Mouse (Mus musculus): ENCODE measurements at regions not wholly inside any gene's neighbourhood (a gene's known extent, or its start where the extent isn't known, plus 50 kb on each side); places are given as distances from the start of the nearest gene placed in this dataset.

- no peak for DNase-seq
These were observed 482.0 kb downstream of the Plekhb2 start for GRCm38 (mm10) chr1:35331602-35332339.

DNA sequence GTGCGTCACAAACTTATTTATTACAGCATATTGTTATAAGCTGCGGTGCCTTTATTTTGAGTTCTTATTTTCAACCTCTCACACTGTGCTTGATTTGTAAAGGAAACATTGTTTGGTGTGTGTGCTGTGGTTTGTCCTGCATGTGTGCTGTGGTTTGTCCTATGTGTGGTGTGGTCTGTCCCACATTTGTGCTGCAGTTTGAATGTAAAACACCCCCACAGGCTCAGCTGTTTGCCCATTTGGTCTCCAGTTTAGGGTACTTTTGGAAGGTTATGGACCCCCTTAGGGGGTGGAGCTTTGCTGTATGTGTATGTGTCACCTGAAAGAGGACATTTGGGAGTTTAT is 482.5 kb downstream of the Plekhb2 start:
- no peak for DNase-seq

DNA sequence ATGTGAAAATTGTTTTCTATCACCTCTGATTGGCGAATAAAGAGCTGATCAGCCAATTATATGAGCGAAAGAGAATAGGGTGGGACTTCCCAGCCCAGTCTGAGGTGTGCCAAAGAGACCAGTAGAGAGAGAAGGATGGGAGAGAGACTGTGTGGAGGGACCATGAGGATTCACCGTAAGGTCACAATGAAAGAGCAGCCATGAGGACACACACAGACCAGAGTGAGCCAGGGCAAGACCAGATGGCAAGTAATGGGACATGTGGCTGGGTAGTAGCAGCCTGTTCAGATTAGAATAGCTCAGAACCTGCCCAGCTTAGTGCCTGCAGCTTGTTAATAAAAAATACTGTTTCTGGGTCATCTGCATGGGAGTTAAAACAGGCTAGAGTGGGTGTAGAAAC is 487.9 kb downstream of the Plekhb2 start:
- peak; percentile 8 to 15 for DNase-seq

DNA sequence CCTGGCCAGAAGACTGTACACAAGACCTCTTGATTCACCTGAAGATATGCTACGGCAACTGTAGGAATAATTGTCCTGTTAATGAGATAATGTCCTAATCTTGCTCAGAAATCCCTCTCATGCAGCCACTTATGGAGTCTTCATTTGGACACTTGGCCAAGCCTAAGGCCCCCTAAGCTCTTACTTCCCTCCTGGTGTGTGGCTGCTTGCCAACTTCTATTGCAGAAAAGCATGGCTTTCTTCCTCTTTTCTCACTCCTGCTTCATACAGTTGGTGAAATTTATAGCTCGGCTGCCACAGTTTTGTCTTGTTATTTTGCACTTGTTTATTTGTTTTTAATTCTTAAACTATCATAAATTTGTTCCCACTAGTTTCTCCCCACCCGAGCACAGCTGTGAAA is 488.4 kb downstream of the Plekhb2 start:
- DNase-seq = peak; percentile 11 to 33

GRCm38 (mm10) chr1:35344539-35344938 is 494.8 kb downstream of the Plekhb2 start:
- DNase-seq = no peak

DNA sequence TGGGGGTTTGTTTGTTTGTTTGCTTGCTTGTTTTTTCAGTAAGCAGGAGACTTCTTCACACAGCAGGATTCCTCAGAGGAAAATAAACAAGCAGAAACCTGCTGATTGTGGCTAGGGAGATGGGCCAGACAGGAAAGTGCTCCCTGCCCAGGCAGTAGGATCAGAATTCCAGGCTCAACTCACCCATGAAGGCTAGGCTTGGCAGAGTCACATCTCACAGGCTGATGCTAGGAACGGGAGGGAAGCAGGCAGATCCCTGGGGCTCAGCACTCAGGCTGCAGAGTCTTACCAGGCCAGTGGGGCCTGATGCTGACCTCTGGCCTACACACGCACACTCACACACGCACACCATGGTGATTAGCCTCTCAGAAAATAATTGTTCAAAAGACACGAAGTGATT is 498.5 kb downstream of the Plekhb2 start:
- peak; percentile 10 to 25 for DNase-seq

- no peak for DNase-seq
These were observed 509.2 kb downstream of the Plekhb2 start for GRCm38 (mm10) chr1:35358981-35359380.

DNA sequence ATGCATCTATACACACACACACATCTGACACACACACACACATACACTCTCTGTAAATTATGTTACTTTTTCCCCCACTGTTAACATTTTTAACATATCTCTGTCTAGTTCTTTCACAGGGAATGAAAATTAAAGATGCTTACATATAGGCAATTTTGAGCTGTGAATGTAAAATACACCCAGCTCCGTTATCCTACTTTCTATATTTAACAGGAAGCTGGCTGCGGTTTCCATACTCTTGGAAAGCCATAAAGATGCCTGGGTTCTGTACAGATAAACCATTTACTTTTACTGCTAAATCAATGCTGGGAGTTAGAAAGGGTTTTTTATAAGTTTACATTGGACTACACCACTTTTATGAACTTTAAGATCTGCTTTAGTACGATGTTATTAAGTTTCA is 511.7 kb downstream of the Plekhb2 start:
- DNase-seq = no peak

DNA sequence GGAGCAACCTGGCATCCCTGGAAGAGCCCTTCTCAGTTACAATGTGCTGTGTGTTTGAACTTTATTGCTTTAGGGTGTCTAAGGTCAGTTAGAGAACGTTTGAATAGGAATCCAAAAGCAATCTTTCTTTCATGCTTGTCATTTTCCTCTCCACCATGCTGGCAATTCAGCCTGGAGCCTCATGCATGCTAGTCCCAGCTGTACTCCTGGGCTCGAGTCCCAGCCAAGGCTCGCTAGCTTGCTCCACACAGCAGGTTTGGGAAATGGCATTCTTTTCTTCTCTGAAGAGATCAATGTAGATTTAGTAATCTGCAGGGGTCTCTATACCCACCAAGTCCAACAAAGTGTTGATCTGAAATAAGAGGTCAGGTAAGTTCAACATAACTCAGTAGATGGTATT is 513.1 kb downstream of the Plekhb2 start:
- DNase-seq = peak in 1 of 2 experiments; percentile 37

- no peak for DNase-seq
These were observed 516.8 kb downstream of the Plekhb2 start for GRCm38 (mm10) chr1:35366559-35366958.

- DNase-seq = no peak
These were observed 523.0 kb downstream of the Plekhb2 start for GRCm38 (mm10) chr1:35372751-35373150.

- no peak for DNase-seq
These were observed 531.0 kb downstream of the Plekhb2 start for GRCm38 (mm10) chr1:35380633-35381385.

- DNase-seq = peak; percentile 87 to 94
These were observed 535.7 kb downstream of the Plekhb2 start for GRCm38 (mm10) chr1:35385430-35385829.

- peak; percentile 66 to 77 for DNase-seq
These were observed 538.4 kb downstream of the Plekhb2 start for GRCm38 (mm10) chr1:35388181-35388580.

DNA sequence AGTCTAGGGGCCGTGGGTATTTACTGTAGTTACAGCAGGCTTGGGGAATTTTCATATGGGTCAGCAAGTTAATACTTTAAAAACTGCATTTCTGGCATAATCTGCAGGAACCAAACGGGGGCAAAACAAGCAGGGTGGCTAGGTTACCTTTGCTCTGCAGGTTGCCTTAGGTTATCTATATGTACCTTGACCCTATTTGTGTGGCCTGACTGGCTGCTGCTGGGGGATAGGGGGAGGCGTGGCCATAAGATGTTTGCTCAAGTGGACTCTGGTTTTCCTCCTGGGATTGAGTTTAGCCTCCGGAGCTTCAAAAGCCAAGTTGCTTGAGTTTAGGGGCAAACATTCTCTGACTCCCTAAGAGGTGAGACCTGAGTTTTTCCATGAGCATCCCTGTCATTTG is 540.6 kb downstream of the Plekhb2 start:
- no peak for DNase-seq

DNA sequence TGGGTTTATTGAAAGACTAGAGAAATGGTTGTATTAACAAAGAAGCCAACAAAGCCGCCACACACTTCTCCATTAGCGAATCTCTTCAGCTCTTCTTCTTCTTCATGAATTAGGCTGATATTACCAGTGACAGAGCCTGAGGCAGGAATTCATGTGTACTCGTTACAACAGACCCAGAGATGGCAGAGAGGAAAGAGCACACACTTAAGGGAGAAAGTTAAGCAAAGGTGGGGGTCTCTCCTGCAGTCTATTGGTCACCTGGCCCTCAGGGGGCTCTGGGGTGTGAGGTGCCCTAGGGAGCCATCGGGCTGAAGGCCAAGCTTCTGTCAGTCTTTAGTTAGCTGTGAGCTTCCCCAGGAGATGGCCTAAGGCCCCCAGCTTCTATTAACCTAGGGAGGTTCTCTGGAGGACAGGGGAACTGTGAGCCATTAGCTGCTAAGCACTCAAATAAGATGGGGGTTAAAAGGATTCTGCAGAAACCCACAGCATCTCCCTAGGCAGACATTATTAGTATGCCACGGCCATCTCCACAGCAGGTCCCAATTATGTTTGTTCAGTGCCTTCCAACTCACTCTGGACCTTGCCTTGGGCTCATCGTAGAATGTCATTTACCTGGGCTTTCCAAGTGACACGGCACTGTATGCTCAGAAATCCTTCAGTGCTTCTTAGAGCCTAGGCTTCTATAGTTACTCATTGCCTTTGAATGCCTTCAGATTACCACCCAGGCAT is 541.2 kb downstream of the Plekhb2 start:
- DNase-seq = no peak

GRCm38 (mm10) chr1:35393550-35394118 is 543.9 kb downstream of the Plekhb2 start:
- DNase-seq = no peak

- DNase-seq = peak; percentile 30 to 49
These were observed 551.0 kb downstream of the Plekhb2 start for GRCm38 (mm10) chr1:35400674-35401359.

- no peak for DNase-seq
These were observed 553.2 kb downstream of the Plekhb2 start for GRCm38 (mm10) chr1:35402995-35403394.

- peak; percentile 44 to 69 for DNase-seq
These were observed 555.6 kb downstream of the Plekhb2 start for GRCm38 (mm10) chr1:35405418-35405817.

GRCm38 (mm10) chr1:35415646-35416045 is 565.9 kb downstream of the Plekhb2 start:
- no peak for DNase-seq

GRCm38 (mm10) chr1:35428126-35428840 is 578.5 kb downstream of the Plekhb2 start:
- DNase-seq = no peak

Data from cerebellum, postnatal 25 days (tissue).